Comparison of ENCODE assay signal across 11 mouse cellular contexts in the genomic region with DNA sequence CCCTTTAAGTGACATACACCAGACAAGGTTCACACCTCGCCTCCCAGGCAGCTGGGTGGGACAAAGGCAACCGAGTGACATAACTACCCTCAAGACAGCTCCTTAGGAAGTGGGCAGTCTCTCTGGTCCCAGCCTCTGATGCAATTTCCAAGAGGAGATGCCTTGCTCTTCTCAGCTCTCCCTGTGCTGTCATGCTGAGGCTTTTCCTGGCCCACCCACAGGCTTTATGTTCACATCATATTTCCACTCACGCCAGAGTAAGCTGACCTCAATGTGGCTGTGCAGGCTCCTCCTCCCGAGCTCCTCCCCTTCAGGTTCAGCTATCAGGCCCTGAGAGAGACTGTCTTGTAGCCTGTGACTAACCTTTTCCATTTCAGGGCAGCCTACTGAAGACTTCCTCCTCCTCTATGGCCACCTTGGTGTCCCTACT. TPM values are rescaled to one million over a fixed set of nuclear protein-coding genes. Genes with fewer than 3 reads are reported as not detected.
A peak's percentile ranks its signal among the peaks of the same experiment; 100 is the strongest.
DNase-seq lines count a peak whose midpoint lies in the region; ATAC-seq and TF ChIP-seq lines count a peak whose summit lies in the region.
"Had no signal": no experiment of that assay in that cellular context is flagged by ENCODE, and none has a peak within 500 bp of the region (broad histone marks: within the 10 kb centered on the region; RNA-seq: fewer than 3 reads in every experiment).

No protein-coding gene starts in this region.

- peak; percentile 25; the same call in 1 of the 2 replicates for ATAC-seq in lung, embryonic 15.5 days (ENCODE audit: borderline replicate concordance, extremely low read depth, low FRiP score, low TSS enrichment)
- ATAC-seq in monocyte, adult 5-6 weeks (replicated peaks; ENCODE audit: insufficient number of reproducible peaks, low FRiP score, low TSS enrichment, poor library complexity, severe bottlenecking): no peak

- H3K4me3 ChIP-seq in heart, embryonic 10.5 days: no peak overlapping the region
- no peak overlapping the region for H3K4me3 ChIP-seq in heart, adult 2 months
- H3K4me3 ChIP-seq in lung, embryonic 15.5 days: no peak overlapping the region
- H3K4me3 ChIP-seq in CH12.LX (replicated peaks in 1 of 3; ENCODE audit: low read depth in 2 of 3, low read length in 2 of 3, poor library complexity in 1 of 3): no peak overlapping the region
- H3K4me3 ChIP-seq in limb, embryonic 10.5 days: no peak overlapping the region

- intact Hi-C loops in heart, adult 2 months (cut with DNase I): no loop called here

- dilution Hi-C loops in CH12.LX (cut with MboI; ENCODE audit: extremely low pct_ligation_motif_present, extremely low pct_unique_long_range_greater_than_20kb, low sequenced_read_pairs): no loop called here

- no peak overlapping the region for H3K4me2 ChIP-seq in lung, embryonic 15.5 days
- H3K4me2 ChIP-seq in CH12.LX (ENCODE audit: insufficient read depth, low read depth, poor library complexity, severe bottlenecking): no peak overlapping the region

- no peak for TF ChIP-seq CTCF in heart, adult 2 months (IDR thresholded peaks at IDR 0.05)
- TF ChIP-seq CTCF in CH12.LX (conservative IDR thresholded peaks at IDR 0.05 in 1 of 2, IDR thresholded peaks at IDR 0.05 in 1 of 2; ENCODE audit: low read depth in 2 of 2, low read length in 2 of 2): no peak

- no peak overlapping the region for H3K9ac ChIP-seq in heart, adult 2 months (ENCODE audit: low read depth, low read length)
- H3K9ac ChIP-seq in lung, embryonic 15.5 days: no peak overlapping the region
- H3K9ac ChIP-seq in CH12.LX (ENCODE audit: insufficient read depth, low read depth): no peak overlapping the region

- H3K79me2 ChIP-seq in heart, adult 2 months (replicated peaks; ENCODE audit: control insufficient read depth, insufficient read depth, low read length): peaks cover 14% of the 10 kb centered on the region
- no peaks in the 10 kb centered on the region for H3K79me2 ChIP-seq in CH12.LX (replicated peaks; ENCODE audit: control insufficient read depth, extremely low read depth, insufficient read depth, poor library complexity, severe bottlenecking)

- H3K4me1 ChIP-seq in heart, embryonic 10.5 days: peaks cover 74% of the 10 kb centered on the region
- peaks cover 29% of the 10 kb centered on the region for H3K4me1 ChIP-seq in heart, adult 2 months (ENCODE audit: control insufficient read depth, insufficient read depth, low read length)
- H3K4me1 ChIP-seq in lung, embryonic 15.5 days: peaks cover 52% of the 10 kb centered on the region
- peaks cover 9 to 11% of the 10 kb centered on the region in 2 experiments; a peak in 3 of 4 replicates for H3K4me1 ChIP-seq in CH12.LX (ENCODE audit: control insufficient read depth in 1 of 2, insufficient read depth in 2 of 2)
- H3K4me1 ChIP-seq in limb, embryonic 10.5 days: peaks cover 29% of the 10 kb centered on the region

- no peaks in the 10 kb centered on the region for H3K27me3 ChIP-seq in heart, embryonic 10.5 days (ENCODE audit: insufficient read depth, poor library complexity, severe bottlenecking)
- no peaks in the 10 kb centered on the region for H3K27me3 ChIP-seq in heart, adult 2 months (ENCODE audit: control insufficient read depth, insufficient read depth, low read length)
- H3K27me3 ChIP-seq in lung, embryonic 15.5 days: no peaks in the 10 kb centered on the region
- peaks cover 2% of the 10 kb centered on the region for H3K27me3 ChIP-seq in CH12.LX (replicated peaks)
- H3K27me3 ChIP-seq in limb, embryonic 10.5 days (ENCODE audit: low read depth, poor library complexity, severe bottlenecking): no peaks in the 10 kb centered on the region

- TF ChIP-seq EP300 in heart, adult 2 months (IDR thresholded peaks at IDR 0.05; ENCODE audit: insufficient read depth, low read depth, low read length): no peak
- TF ChIP-seq EP300 in CH12.LX (IDR thresholded peaks at IDR 0.05; ENCODE audit: low read length): peak; percentile 67; the same call in 1 of the 2 replicates

- in situ Hi-C loops in CH12.LX (cut with MboI; ENCODE audit: low pct_ligation_motif_present, low pct_unique_long_range_greater_than_20kb, low sequenced_read_pairs): no loop called here

- no peak for TF ChIP-seq POLR2A in heart, adult 2 months (IDR thresholded peaks at IDR 0.05; ENCODE audit: insufficient read depth, low read depth, low read length)
- TF ChIP-seq POLR2A in CH12.LX (IDR thresholded peaks at IDR 0.05; ENCODE audit: low read depth, low read length): no peak

- no peaks in the 10 kb centered on the region for H3K9me3 ChIP-seq in heart, embryonic 10.5 days
- no peaks in the 10 kb centered on the region for H3K9me3 ChIP-seq in lung, embryonic 15.5 days
- no peaks in the 10 kb centered on the region for H3K9me3 ChIP-seq in CH12.LX (replicated peaks; ENCODE audit: low read length)
- H3K9me3 ChIP-seq in limb, embryonic 10.5 days (replicated peaks): no peaks in the 10 kb centered on the region

- peaks cover 51% of the 10 kb centered on the region for H3K36me3 ChIP-seq in heart, embryonic 10.5 days
- H3K36me3 ChIP-seq in heart, adult 2 months (ENCODE audit: control insufficient read depth, insufficient read depth, low read length): no peaks in the 10 kb centered on the region
- H3K36me3 ChIP-seq in lung, embryonic 15.5 days: peaks cover 28% of the 10 kb centered on the region
- no peaks in the 10 kb centered on the region for H3K36me3 ChIP-seq in CH12.LX (replicated peaks in 1 of 2; ENCODE audit: control insufficient read depth in 1 of 2, insufficient read depth in 1 of 2, low read length in 1 of 2)
- peaks cover 61% of the 10 kb centered on the region for H3K36me3 ChIP-seq in limb, embryonic 10.5 days

- DNase-seq in heart, embryonic 10.5 days (ENCODE audit: low spot score): no peak
- DNase-seq in heart, adult 2 months: no peak
- no peak for DNase-seq in lung, postnatal 14 days
- peak; percentile 73 for DNase-seq in CH12.LX (ENCODE audit: extremely low read depth)
- DNase-seq in limb, embryonic 10.5 days (ENCODE audit: low spot score): peak; percentile 28
- no peak for DNase-seq in B cell, adult 2 months
- DNase-seq: gastrocnemius, postnatal 10 days; thymus, postnatal 36 days had no signal

- H3K27ac ChIP-seq in heart, embryonic 10.5 days: peak overlapping the region; percentile 11; the same call in 1 of the 2 replicates
- no peak overlapping the region for H3K27ac ChIP-seq in heart, adult 2 months
- no peak overlapping the region; the same call in 1 of the 2 replicates for H3K27ac ChIP-seq in lung, embryonic 15.5 days
- no peak overlapping the region for H3K27ac ChIP-seq in CH12.LX (ENCODE audit: insufficient read depth, low read depth)
- H3K27ac ChIP-seq in limb, embryonic 10.5 days: no peak overlapping the region

- 51% methylated on average over 4 of the region's 4 CpGs for WGBS in heart, embryonic 10.5 days
- 36% methylated on average over 4 of the region's 4 CpGs for WGBS in heart, adult 2 months
- WGBS in lung, embryonic 15.5 days: 31% methylated on average over 4 of the region's 4 CpGs
- WGBS in limb, embryonic 10.5 days: 69% methylated on average over 4 of the region's 4 CpGs

- no peak for TF ChIP-seq RAD21 in CH12.LX (IDR thresholded peaks at IDR 0.05; ENCODE audit: low read depth, low read length)

TF ChIP-seq in CH12.LX, 34 proteins besides CTCF, POLR2A, EP300 and RAD21:
- TF ChIP-seq GABPA (IDR thresholded peaks at IDR 0.05; ENCODE audit: insufficient replicate concordance, low read depth, low read length) (no peak), JUND (conservative IDR thresholded peaks at IDR 0.05; ENCODE audit: low read depth, low read length) (peak; percentile 89), PAX5 (IDR thresholded peaks at IDR 0.05; ENCODE audit: low read length) (no peak), BHLHE40 (IDR thresholded peaks at IDR 0.05; ENCODE audit: low read depth, low read length) (0 out of 2 replicates have a peak, but pooled peaks have one; percentile 29), ETS1 (conservative IDR thresholded peaks at IDR 0.05; ENCODE audit: low read depth, low read length) (peak; percentile 38), MEF2A (IDR thresholded peaks at IDR 0.05; ENCODE audit: borderline replicate concordance, low read depth, low read length) (0 out of 2 replicates have a peak, but pooled peaks have one; percentile 21), JUN (IDR thresholded peaks at IDR 0.05; ENCODE audit: insufficient read depth, low read depth, low read length) (peak; percentile 65; the same call in 1 of the 2 replicates), NRF1 (IDR thresholded peaks at IDR 0.05; ENCODE audit: low read depth, low read length) (no peak)
TF ChIP-seq in CH12.LX: peak in this region for 5.

RNA-seq across cellular contexts. Expression of gene Bcar1, which starts 23.5 kb away (rescaled TPM):
- 53.2 and 54.4 TPM in 2 replicates for polyA plus RNA-seq in heart, embryonic 10.5 days (2016; fragmentation: Nextera tagmentation; extraction: Ambion mirVana)
- total RNA-seq in heart, adult 2 months (2021): 10 to 100 TPM; 19.1 to 21.1 TPM
- polyA plus RNA-seq in heart, adult 2 months (2012; rRNA removed): 31.3 TPM in 2 replicates
- polyA plus RNA-seq in lung, embryonic 15.5 days (2015; fragmentation: Nextera tagmentation; extraction: Ambion mirVana): 40.7 and 42.6 TPM in 2 replicates
- total RNA-seq in CH12.LX (2012; rRNA removed): 1.2 and 2.1 TPM in 2 replicates
- total RNA-seq in CH12.LX (2014; rRNA removed): 0.74 and 0.97 TPM in 2 replicates
- 1.2 and 1.5 TPM in 2 replicates for polyA plus RNA-seq in CH12.LX (2012; ENCODE audit: insufficient read length, low read depth)
- polyA plus RNA-seq in limb, embryonic 10.5 days (2016; fragmentation: Nextera tagmentation; extraction: Ambion mirVana): 50.2 and 50.4 TPM in 2 replicates
- not detected in 3 replicates for total RNA-seq in monocyte, adult 5-6 weeks (2017)

RNA-seq across cellular contexts. Expression of gene Ctrb1, which starts 29.3 kb away (rescaled TPM):
- polyA plus RNA-seq in heart, embryonic 10.5 days (2016; fragmentation: Nextera tagmentation; extraction: Ambion mirVana): not detected in 2 replicates
- total RNA-seq in heart, adult 2 months (2021): not detected
- polyA plus RNA-seq in heart, adult 2 months (2012; rRNA removed): 0.68 and 0.82 TPM in 2 replicates
- polyA plus RNA-seq in lung, embryonic 15.5 days (2015; fragmentation: Nextera tagmentation; extraction: Ambion mirVana): 0.17 and 10.5 TPM in 2 replicates
- total RNA-seq in CH12.LX (2012; rRNA removed) (not detected in 2 replicates), CH12.LX (2014; rRNA removed) (not detected in 2 replicates)
- not detected in 2 replicates for polyA plus RNA-seq in CH12.LX (2012; ENCODE audit: insufficient read length, low read depth)
- not detected in 2 replicates for polyA plus RNA-seq in limb, embryonic 10.5 days (2016; fragmentation: Nextera tagmentation; extraction: Ambion mirVana)
- not detected in 3 replicates for total RNA-seq in monocyte, adult 5-6 weeks (2017)
- total RNA-seq: gastrocnemius, postnatal 10 days had no signal
- polyA plus RNA-seq: embryonic facial prominence, embryonic 14.5 days had no signal

Comparison
In these comparisons a context has a peak if more than half of its experiments do, and no peak if none do; other contexts are left out.
1. DNase-seq: peak in CH12.LX (single experiment) and limb, embryonic 10.5 days (single experiment); none in heart, embryonic 10.5 days (single experiment), heart, adult 2 months (0 of 2), lung, postnatal 14 days (single experiment) and B cell, adult 2 months (0 of 2).
2. RNA of gene Bcar1, which starts 23.5 kb away (polyA plus RNA-seq): 53.2 to 54.4 TPM in heart, embryonic 10.5 days, 50.2 to 50.4 TPM in limb, embryonic 10.5 days, 40.7 to 42.6 TPM in lung, embryonic 15.5 days and 31.3 TPM in heart, adult 2 months; 1.2 to 1.5 TPM in CH12.LX; every median in the first group is over 10 times any median in the second.